Mouse (Mus musculus) ZHBTc4 (cell line): Measurements from ENCODE around the gene Olfr154.
"Not testable (repeated sequence)": the region's sequence is repeated elsewhere in the genome, so short reads cannot be mapped to it uniquely, and the experiment has no call there.

ENCODE experiments used
- DNase-seq: peaks from one replicate; pipeline ENCODE4 v3.0.0-alpha.2; 2011; ENCODE audit warnings: low read depth, low spot score

Gene Olfr154

DNA sequence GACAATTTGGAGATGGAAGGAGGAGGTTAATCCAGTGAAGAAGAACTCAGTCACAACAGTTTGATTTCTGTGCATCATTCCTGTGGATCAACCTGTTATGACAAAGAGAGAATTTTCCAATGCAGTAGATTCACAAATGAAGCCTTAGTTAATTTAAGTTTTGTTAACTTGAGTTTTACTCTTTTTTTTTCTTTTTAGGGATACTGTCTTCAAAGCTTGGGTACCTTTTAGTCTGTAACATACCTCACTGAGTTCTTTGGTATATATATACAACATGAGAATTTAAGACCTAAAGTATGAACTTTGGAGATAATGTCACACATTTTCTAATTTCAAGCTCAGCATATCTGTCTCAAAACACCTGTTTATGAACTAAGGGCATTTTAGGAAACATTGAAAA, at the start of gene Olfr154:
Gene Olfr154, minus strand, starts transcription at position 101 of the 400 bp plus-strand sequence.
- not testable (repeated sequence) for DNase-seq

DNA sequence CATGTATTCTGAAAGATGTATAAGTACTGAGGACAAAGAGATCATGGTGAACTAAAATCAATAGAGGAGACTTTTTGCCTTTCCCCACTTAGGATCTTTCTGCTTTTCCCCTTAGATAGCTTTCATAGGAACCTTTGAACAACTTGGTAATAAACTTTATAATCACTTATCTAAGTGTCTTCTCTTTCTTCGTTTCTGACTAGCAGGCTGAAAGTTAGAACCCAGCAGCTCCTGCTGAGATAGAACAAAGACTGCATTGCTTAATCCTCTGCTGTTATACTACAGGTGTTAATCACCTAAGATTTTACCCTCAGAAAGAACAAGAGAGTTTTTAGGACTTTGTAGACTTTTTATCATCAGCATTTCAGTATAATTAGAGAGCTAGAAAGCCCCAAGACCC, 46.9 kb upstream of the Olfr154 start:
- no peak for DNase-seq

DNA sequence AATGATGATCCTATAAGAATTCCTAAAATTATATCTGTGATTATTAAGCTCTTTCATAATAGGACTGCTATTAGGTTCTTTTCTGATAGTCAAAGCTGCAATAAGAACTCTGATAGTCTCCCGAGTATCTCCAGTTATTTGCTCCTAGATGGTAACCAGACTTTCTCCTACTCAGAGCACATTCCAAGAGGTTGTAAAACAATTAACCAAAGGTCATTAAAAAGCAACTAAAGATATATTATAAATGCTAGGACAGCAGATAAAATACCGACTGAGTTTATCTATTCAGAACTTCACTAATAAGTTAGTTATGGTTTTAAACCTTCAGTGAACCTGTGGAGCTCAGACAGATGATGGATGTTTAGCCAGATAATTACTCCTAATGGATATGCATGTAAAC, 46.4 kb upstream of the Olfr154 start:
- DNase-seq: not testable (repeated sequence)

DNA sequence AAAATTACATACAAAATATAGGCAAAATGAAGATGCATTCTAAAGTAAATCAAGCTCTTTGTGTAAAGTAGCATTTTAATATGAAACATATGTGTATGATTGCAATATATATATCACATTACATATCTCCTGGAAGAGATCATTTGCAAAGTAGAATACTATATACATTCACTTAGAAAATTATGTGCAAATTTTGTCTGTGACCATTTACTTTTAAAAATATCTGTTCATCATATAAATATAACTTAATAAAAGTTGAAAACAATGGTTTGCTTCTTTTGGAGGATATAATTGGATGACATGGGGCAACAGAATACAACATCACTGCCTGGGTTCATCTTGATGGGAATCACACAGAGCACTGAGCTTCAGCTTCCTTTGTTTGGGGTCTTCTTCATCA, 24.9 kb upstream of the Olfr154 start, which contains the start of gene Olfr1008:
Gene Olfr1008, plus strand, starts transcription at position 301 of the 400 bp plus-strand sequence.
- DNase-seq: no peak

DNA sequence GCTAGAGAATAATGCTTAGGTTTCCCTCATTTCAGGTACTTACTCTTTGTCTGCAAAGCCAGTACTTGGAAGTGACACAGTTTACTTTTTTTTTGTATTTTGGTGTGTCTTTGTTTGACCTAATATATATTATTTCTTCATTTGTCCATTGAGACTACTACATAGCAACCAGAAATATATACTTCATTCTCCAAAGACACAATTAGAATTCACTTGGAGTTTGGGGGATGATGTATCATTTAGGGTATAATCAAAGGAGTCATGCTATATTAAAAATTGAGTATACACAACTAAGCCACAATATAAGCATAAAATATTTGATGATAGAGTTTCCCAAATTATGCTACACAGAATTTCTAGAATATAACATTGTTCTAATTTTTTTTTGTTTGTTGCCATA, 14.4 kb upstream of the Olfr154 start, which contains the start of gene Olfr1006:
Gene Olfr1006, minus strand, starts transcription at position 101 of the 400 bp plus-strand sequence.
- no peak for DNase-seq

DNA sequence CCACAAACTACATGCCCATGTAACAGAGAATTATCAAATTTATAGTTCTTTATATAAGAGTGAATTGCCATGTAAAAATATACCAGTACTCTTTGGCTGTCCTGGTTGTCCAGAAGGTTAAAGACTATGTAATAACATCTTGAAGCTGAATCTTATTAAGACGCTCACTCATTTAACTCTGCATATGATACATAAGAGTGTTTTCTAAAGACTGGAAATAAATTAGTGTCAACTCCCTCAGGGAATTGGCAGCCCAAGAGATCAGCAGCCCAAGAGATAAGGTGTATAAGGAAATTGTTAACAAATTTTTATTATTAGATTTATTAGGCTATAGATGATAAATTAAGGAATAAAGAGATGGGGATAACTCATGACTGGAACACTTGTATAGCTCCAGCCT, 13.7 kb downstream of the Olfr154 start, which contains the start of gene Olfr1002:
Gene Olfr1002, minus strand, starts transcription at position 101 of the 400 bp plus-strand sequence.
- no peak for DNase-seq
